Mouse (Mus musculus): ENCODE results near the gene Spata31d1b.
"Not testable (repeated sequence)": the region's sequence is repeated elsewhere in the genome, so short reads cannot be mapped to it uniquely, and the experiment has no call there.

Spata31d1b gene

GRCm38 (mm10) chr13:59694008-59694407, 18.1 kb upstream of the Spata31d1b start, which contains the start of gene 4921517D22Rik:
TSS of gene 4921517D22Rik (minus strand) at chr13:59694108.
- DNase-seq (ENCODE audit: low spot score in 2 of 2): no peak

GRCm38 (mm10) chr13:59695781-59696180, 16.3 kb upstream of the Spata31d1b start:
- DNase-seq (ENCODE audit: low spot score in 2 of 2): no peak

- no peak for DNase-seq (ENCODE audit: low spot score in 2 of 2)
These were observed 13.0 kb upstream of the Spata31d1b start for GRCm38 (mm10) chr13:59699131-59699530.

GRCm38 (mm10) chr13:59700137-59700536, 11.9 kb upstream of the Spata31d1b start:
- not testable (repeated sequence) for DNase-seq (ENCODE audit: low spot score in 2 of 2)

- no peak for DNase-seq (ENCODE audit: low spot score in 2 of 2)
These were observed 8.6 kb upstream of the Spata31d1b start for GRCm38 (mm10) chr13:59703514-59703913.

GRCm38 (mm10) chr13:59704562-59704961, 7.5 kb upstream of the Spata31d1b start:
- no peak for DNase-seq (ENCODE audit: low spot score in 2 of 2)

GRCm38 (mm10) chr13:59710230-59710629, 1.9 kb upstream of the Spata31d1b start, which contains the start of gene Spata31d1a:
TSS of gene Spata31d1a (minus strand) at chr13:59710330.
- no peak for DNase-seq (ENCODE audit: low spot score in 2 of 2)

GRCm38 (mm10) chr13:59713710-59714109, 1.6 kb downstream of the Spata31d1b start:
- DNase-seq (ENCODE audit: low spot score in 2 of 2): no peak

GRCm38 (mm10) chr13:59718857-59719440, 6.9 kb downstream of the Spata31d1b start:
- not testable (repeated sequence) for DNase-seq (ENCODE audit: low spot score in 2 of 2)

- no peak for DNase-seq (ENCODE audit: low spot score in 2 of 2)
These were observed 7.4 kb downstream of the Spata31d1b start for GRCm38 (mm10) chr13:59719475-59719874.

GRCm38 (mm10) chr13:59722089-59722488, 10.0 kb downstream of the Spata31d1b start:
- not testable (repeated sequence) for DNase-seq (ENCODE audit: low spot score in 2 of 2)

- DNase-seq (ENCODE audit: low spot score in 2 of 2): no peak
These were observed 14.2 kb downstream of the Spata31d1b start for GRCm38 (mm10) chr13:59726139-59726867.

- peak; percentile 57 to 86 for DNase-seq (ENCODE audit: low spot score in 2 of 2)
These were observed 16.5 kb downstream of the Spata31d1b start for GRCm38 (mm10) chr13:59728378-59729093.

GRCm38 (mm10) chr13:59731652-59732051, 19.6 kb downstream of the Spata31d1b start, which contains the start of gene Spata31d1d:
TSS of gene Spata31d1d (minus strand) at chr13:59731752.
- no peak for DNase-seq (ENCODE audit: low spot score in 2 of 2)

GRCm38 (mm10) chr13:59733936-59734335, 21.9 kb downstream of the Spata31d1b start:
- no peak for DNase-seq (ENCODE audit: low spot score in 2 of 2)

- DNase-seq (ENCODE audit: low spot score in 2 of 2): not testable (repeated sequence)
These were observed 22.3 kb downstream of the Spata31d1b start for GRCm38 (mm10) chr13:59734347-59734746.

GRCm38 (mm10) chr13:59735190-59735589, 23.1 kb downstream of the Spata31d1b start:
- no peak for DNase-seq (ENCODE audit: low spot score in 2 of 2)

- no peak for DNase-seq (ENCODE audit: low spot score in 2 of 2)
These were observed 26.4 kb downstream of the Spata31d1b start for GRCm38 (mm10) chr13:59738455-59738854.

GRCm38 (mm10) chr13:59739397-59739796, 27.3 kb downstream of the Spata31d1b start:
- DNase-seq (ENCODE audit: low spot score in 2 of 2): no peak

GRCm38 (mm10) chr13:59741096-59741495, 29.0 kb downstream of the Spata31d1b start:
- DNase-seq (ENCODE audit: low spot score in 2 of 2): no peak

- DNase-seq (ENCODE audit: low spot score in 2 of 2): peak in 1 of 2 experiments; percentile 29
These were observed 29.6 kb downstream of the Spata31d1b start for GRCm38 (mm10) chr13:59741697-59742096.

- DNase-seq (ENCODE audit: low spot score in 2 of 2): no peak
These were observed 33.4 kb downstream of the Spata31d1b start for GRCm38 (mm10) chr13:59745462-59745861.
